Mouse (Mus musculus) limb, embryonic 14.5 days (tissue): ENCODE results near the gene Gins2. TPM values are rescaled to one million over a fixed set of nuclear protein-coding genes. Genes with fewer than 3 reads are reported as not detected.

ENCODE experiments used
- ATAC-seq: fragments of 200-750 bp; cut with Nextera tagmentation; 2 replicates; pipeline ENCODE4 v1.8.0; 2017; ENCODE audit warnings: low read depth, moderate number of reproducible peaks, moderate TSS enrichment; ENCODE audit not compliant: low FRiP score
- DNase-seq: peaks from one replicate; pipeline ENCODE4 v3.0.0-alpha.2; 2015; ENCODE audit warnings: low spot score
- H3K27ac ChIP-seq: fragments of 300-500 bp; sonication (generic); replicated peaks from 2 replicates; pipeline ENCODE4 v1.5.1; 2014; ENCODE audit warnings: low read depth, mild to moderate bottlenecking, low read length, moderate library complexity, mixed read lengths
- H3K27me3 ChIP-seq: fragments of 300-500 bp; sonication (generic); 2 replicates; pipeline ENCODE4 v1.6.1; 2014; ENCODE audit warnings: low read length, mixed read lengths; ENCODE audit not compliant: control insufficient read depth, insufficient read depth
- H3K36me3 ChIP-seq: fragments of 300-500 bp; sonication (generic); 2 replicates; pipeline ENCODE4 v1.6.1; 2014; ENCODE audit warnings: mild to moderate bottlenecking, low read length, moderate library complexity, mixed read lengths; ENCODE audit not compliant: control insufficient read depth, insufficient read depth
- H3K4me1 ChIP-seq: fragments of 300-500 bp; sonication (generic); 2 replicates; pipeline ENCODE4 v1.6.1; 2014; ENCODE audit warnings: antibody characterized with exemption, low read length, mixed read lengths; ENCODE audit not compliant: control insufficient read depth, insufficient read depth
- H3K4me2 ChIP-seq: fragments of 300-500 bp; sonication (generic); replicated peaks from 2 replicates; pipeline ENCODE4 v1.6.1; 2014; ENCODE audit warnings: low read depth, mild to moderate bottlenecking, low read length, moderate library complexity; ENCODE audit not compliant: severe bottlenecking
- H3K4me3 ChIP-seq: fragments of 300-500 bp; sonication (generic); replicated peaks from 2 replicates; pipeline ENCODE4 v1.5.1; 2014; ENCODE audit warnings: low read length
- H3K9ac ChIP-seq: fragments of 300-500 bp; sonication (generic); 2 replicates; pipeline ENCODE4 v1.6.1; 2014; ENCODE audit warnings: mild to moderate bottlenecking, low read depth, low read length, moderate library complexity; ENCODE audit not compliant: severe bottlenecking
- H3K9me3 ChIP-seq: fragments of 300-500 bp; sonication (generic); 2 replicates; pipeline ENCODE4 v1.6.1; 2016; ENCODE audit warnings: low read length; ENCODE audit not compliant: control insufficient read depth
- POLR2A ChIP-seq: fragments of 200-500 bp; IDR thresholded peaks from 2 replicates; pipeline ENCODE4 v1.8.0; 2012; ENCODE audit warnings: inconsistent platforms, mild to moderate bottlenecking, moderate library complexity, borderline replicate concordance; ENCODE audit not compliant: insufficient read depth, insufficient read length; ENCODE audit errors: extremely low read depth
- WGBS: fragments of 180-500 bp; shearing (Covaris S2); extraction: QIAGEN DNeasy Blood & Tissue Kit; methylation state at CpG from one replicate; pipeline ENCODE4 v1.1.7; 2014; 5-methylcytosine and 5-hydroxymethylcytosine counted together
- polyA plus RNA-seq, 2 experiments: library from polyadenylated mRNA; depleted of rRNA in 1 of 2; stranded (reverse) in 1 of 2; unstranded in 1 of 2; fragments of >200 nt; fragmentation: Nextera tagmentation in 1 of 2; extraction: Ambion mirVana in 1 of 2; gene quantifications; 2 replicates each; pipeline versions ENCODE4 v1.2.1 to v1.2.3; 2012 to 2014

Gins2 gene
- polyA plus RNA-seq, 2 experiments = 72.3 to 107 TPM

DNA sequence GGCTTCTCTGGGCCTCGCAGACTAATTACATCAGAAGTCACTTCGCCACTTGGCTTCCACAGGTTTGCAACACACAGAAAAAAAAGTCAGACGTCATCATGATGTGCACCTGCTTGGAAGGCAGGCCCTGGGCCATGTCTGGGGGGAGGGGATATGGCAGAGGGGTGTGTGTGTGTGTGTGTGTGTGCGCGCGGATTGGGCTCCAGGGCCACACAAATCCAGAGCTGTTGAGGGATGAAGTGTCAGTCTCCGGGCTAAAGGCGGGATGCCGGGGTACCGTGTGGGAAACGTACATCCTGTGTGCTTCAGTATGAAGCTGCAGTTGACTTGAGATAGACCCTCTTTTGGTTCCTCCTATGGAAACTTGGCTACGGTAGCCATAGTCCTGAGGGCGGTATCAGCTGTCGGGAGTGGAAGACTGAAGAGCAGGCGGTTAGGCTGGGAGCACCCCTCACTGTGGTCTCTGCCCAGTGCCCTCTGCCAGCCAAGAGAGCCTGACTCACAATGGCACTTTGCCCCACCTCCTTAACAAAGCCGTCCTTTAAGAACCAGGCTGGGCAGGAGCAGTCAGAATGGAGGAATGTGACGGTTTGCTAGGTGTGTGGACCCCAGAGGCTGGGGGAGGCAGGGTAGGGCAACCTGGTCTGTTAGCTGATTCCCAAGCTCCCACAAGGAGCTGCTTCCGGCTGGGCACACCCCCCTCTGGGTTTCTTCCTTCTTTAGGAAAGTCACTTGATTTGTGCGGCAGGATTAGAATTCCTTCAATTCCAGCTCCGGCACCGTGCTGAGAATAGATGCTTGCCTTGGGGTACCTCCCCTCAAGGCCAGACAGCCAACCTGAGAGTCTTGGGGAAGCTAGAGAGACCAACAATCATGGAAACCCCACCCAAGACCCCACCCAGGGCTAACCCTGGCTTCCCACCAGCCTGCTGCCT, 42.6 kb upstream of the Gins2 start:
- Histone ChIP-seq H3K4me1 (peaks cover 13% of the 10 kb centered on the region), H3K4me2 (no peak overlapping the region), H3K36me3 (no peaks in the 10 kb centered on the region), H3K4me3 (no peak overlapping the region), H3K9me3 (no peaks in the 10 kb centered on the region), H3K27ac (no peak overlapping the region), H3K27me3 (0 out of 2 replicates have a peak, but pooled peaks cover 13% of the 10 kb centered on the region), H3K9ac (no peak overlapping the region)
- 71% methylated on average over 21 of the region's 21 CpGs for WGBS
- TF ChIP-seq POLR2A = no peak
- no peak for ATAC-seq
- DNase-seq = no peak

DNA sequence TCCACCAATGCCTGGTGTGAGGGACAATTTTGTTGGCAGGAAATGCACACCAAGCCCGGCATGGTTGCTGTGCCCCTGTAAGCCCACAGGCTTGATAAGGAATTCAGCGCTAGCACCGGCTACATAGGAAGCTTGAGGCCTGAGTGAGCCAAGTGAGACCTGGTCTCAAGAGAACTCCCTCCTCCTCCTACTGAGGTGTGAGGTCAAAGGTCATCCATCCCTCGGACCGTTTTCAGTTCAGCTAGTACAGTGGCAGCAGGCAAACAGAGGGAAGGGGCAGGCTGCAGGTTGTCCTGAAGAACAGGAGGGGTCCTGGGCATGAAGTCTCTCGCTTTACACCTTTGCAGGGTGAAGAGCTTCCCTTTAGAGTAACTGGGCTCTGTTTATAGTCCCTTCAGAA, 41.7 kb upstream of the Gins2 start:
- H3K36me3 ChIP-seq = no peaks in the 10 kb centered on the region
- 0 out of 2 replicates have a peak, but pooled peaks cover 13% of the 10 kb centered on the region for H3K27me3 ChIP-seq
- ATAC-seq = no peak
- H3K27ac ChIP-seq = no peak overlapping the region
- no peak for DNase-seq
- 40% methylated on average over 6 of the region's 6 CpGs for WGBS
- no peaks in the 10 kb centered on the region for H3K9me3 ChIP-seq
- TF ChIP-seq POLR2A = no peak
- H3K4me3 ChIP-seq = no peak overlapping the region
- H3K4me1 ChIP-seq = peaks cover 13% of the 10 kb centered on the region
- no peak overlapping the region for H3K4me2 ChIP-seq
- no peak overlapping the region for H3K9ac ChIP-seq

GRCm38 (mm10) chr8:120630031-120630430, 40.9 kb upstream of the Gins2 start:
- no peak for TF ChIP-seq POLR2A
- no peak overlapping the region for H3K27ac ChIP-seq
- no peak overlapping the region for H3K9ac ChIP-seq
- 58% methylated on average over 5 of the region's 5 CpGs for WGBS
- no peak overlapping the region for H3K4me3 ChIP-seq
- H3K9me3 ChIP-seq = no peaks in the 10 kb centered on the region
- ATAC-seq = no peak
- 0 out of 2 replicates have a peak, but pooled peaks cover 13% of the 10 kb centered on the region for H3K27me3 ChIP-seq
- peaks cover 13% of the 10 kb centered on the region for H3K4me1 ChIP-seq
- H3K36me3 ChIP-seq = no peaks in the 10 kb centered on the region
- H3K4me2 ChIP-seq = no peak overlapping the region
- DNase-seq = no peak

GRCm38 (mm10) chr8:120627298-120627697, 38.2 kb upstream of the Gins2 start:
- 84% methylated on average over 5 of the region's 5 CpGs for WGBS
- Histone ChIP-seq H3K9me3 (no peaks in the 10 kb centered on the region), H3K4me2 (no peak overlapping the region), H3K9ac (no peak overlapping the region), H3K4me3 (no peak overlapping the region), H3K27ac (no peak overlapping the region), H3K27me3 (no peaks in the 10 kb centered on the region), H3K36me3 (no peaks in the 10 kb centered on the region), H3K4me1 (no peaks in the 10 kb centered on the region; the same call in 1 of the 2 replicates)
- ATAC-seq (no peak), DNase-seq (no peak)
- no peak for TF ChIP-seq POLR2A

DNA sequence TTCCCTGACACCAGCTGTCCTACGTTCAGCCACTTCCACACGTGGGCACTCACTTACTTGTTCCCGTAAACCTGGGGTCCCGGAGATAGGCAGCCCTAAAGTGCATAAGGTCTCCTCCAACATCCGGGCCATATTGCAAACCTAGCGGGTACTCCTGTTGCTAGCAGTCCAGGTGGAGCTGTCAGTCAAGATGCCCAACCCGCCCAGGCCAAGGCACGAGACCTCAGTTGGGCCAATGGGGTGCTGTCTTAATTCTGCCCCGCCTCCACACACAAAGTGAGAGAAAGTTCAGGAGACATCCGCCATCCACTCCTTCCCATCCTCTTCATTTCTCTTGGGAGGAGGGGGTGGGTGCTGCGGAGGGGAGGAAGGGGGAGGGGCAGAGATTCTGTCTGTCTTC, 37.4 kb upstream of the Gins2 start:
- no peak overlapping the region for H3K27ac ChIP-seq
- no peak for TF ChIP-seq POLR2A
- no peaks in the 10 kb centered on the region for H3K36me3 ChIP-seq

More for the DNA sequence above, 37.4 kb upstream of the Gins2 start:
- WGBS = 57% methylated on average over 11 of the region's 11 CpGs
- Histone ChIP-seq H3K9me3 (no peaks in the 10 kb centered on the region), H3K4me2 (no peak overlapping the region), H3K27me3 (no peaks in the 10 kb centered on the region), H3K9ac (no peak overlapping the region), H3K4me1 (no peaks in the 10 kb centered on the region; the same call in 1 of the 2 replicates), H3K4me3 (no peak overlapping the region)
- no peak for DNase-seq
- no peak for ATAC-seq
